Mouse (Mus musculus): Measurements from ENCODE around the gene Papss2.

DNA sequence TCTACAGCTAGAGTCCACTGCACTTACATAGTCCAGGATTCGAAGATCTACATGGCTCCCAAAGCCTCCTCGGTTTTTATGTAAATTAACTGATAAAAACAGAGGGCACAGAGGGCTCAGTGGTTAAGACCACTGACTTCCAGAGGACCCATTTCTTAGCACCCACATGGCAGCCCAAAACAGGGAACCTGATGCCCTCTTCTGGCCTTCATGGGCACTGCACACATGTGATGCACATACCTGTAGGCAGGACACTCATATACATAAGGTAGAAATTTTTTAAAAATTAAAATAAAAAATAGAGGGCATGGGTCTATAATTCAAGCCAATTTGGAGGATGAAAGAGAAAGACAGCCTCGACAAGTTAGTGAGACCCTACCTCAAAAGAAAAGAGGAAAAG, 48.1 kb downstream of the Papss2 start:
- TF ChIP-seq CTCF (IDR thresholded peaks at IDR 0.05; ENCODE audit: low read depth, low read length) (no peak), POLR2A (IDR thresholded peaks at IDR 0.05; ENCODE audit: borderline replicate concordance, low read depth, low read length) (no peak)
